Mouse (Mus musculus): Measurements from ENCODE around the gene Rnaset2b.
"Not testable (repeated sequence)": the region's sequence is repeated elsewhere in the genome, so short reads cannot be mapped to it uniquely, and the experiment has no call there.

Gene Rnaset2b

DNA sequence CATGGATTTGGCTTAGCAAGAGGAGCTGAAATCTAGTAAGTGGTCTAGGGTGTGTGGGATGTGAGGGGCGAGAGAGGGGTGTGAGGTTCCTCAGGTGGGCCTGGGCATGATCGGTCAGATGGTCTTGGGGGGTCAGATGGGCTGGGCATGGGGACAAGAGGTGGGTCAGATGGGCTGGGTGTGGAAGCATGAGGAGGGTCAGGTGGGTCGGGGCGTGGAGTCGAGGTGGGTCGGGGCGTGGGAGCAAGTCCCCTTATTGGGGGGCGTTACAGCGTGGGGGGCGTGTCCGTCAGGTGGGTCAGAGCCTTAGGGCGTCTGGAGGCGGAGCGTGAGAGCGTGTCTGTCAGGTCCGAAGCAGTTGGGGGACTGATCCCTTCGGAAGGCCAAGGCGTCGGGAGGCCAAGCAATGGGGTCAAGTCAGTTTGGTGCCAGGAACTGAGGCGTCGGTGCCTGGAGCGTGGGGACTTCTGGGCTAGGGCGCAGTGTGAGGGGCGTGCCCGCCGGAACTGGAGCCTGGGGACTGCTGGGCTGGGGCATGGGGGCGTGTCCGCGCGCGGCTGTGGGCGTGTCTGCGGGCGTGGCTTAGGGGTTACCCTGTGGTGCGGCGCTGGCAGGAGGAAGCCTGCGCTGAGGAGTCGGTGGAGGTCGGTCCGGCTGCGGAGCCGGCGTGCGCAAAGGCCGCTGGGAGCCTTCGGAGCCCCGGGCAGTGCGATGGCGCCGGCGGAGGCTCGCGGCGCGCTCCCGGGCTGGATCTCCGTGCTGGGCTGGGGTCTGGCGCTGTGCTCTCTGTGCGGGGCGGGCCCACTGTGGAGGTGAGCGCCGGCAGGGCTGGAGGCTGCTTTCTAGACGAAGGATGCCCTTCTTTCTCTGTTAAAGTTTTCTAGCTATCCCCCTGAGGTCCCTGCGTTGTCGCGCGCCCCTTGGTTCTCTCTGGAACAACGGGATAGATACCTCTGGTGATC, 8.1 kb downstream of the Rnaset2b start, which contains the start of gene Gm49721:
Gene Gm49721, plus strand, starts transcription at position 618 of the 962 bp plus-strand sequence.
- in situ Hi-C loops (cut with MboI, MseI): not testable (repeated sequence)

DNA sequence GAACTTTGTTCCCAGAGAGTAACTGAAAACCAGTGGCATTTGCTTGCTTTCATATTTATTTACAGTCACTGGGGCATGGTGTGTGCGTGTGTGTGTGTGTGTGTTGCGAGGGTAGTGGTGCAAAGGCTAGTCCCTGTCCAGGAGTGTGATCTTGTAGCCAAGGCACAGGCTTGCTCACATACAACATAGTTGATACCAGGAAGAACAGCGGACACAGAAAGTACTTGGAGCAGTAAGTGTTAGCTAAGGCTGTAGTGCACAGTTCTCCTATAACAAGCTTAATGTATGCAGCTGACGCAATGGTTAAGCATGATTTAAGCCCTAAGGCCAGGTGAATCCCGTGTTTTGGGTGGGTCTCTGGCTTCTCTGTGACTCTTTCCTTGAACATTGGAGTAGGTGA, 8.9 kb downstream of the Rnaset2b start:
- in situ Hi-C loops (cut with MboI, MseI): not testable (repeated sequence)

DNA sequence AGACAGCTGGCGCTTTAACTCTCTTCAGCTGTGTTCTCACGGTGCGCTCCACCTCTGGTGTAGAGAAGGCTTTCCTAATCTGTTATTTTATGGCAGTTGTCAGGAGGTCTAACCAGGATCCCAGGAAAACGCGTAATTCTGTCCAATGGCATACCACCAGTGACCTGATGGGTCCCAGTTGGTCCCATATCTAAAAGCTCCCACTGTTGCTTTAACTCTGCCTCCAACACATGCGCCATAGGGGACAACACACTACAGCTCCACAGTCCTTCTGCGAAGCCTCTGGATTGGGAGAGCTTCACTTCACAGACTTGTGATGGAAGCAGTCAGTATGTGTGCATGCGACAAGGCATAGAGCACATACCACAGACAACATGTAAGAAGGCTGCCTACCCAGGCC, 9.7 kb downstream of the Rnaset2b start:
- in situ Hi-C loops (cut with MboI, MseI): loop anchor here (5.0 kb wide), 1 partner anchor 1167 kb away; the partner anchor contains the start of genes Gm49673 and Rnaset2a

DNA sequence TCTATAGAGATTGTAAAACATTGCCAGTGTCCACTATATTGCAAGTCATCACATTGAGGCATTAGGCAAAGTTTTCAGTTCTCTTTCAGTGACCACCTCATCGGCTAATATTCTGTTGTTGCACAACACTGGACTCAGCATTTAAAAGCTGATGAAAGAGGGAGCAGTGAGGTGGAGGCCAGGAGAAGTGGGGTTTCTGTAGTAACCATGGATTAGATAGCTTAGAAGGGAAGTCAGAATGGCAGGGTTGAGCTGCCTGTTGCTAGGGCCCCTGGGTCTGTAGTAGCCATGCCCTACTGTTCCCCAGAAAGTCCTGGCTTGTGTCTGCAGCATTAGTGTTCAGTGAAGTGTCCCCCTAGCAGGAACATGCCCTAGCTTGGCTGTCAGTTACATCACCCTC, 15.7 kb downstream of the Rnaset2b start:
- in situ Hi-C loops (cut with MboI, MseI): not testable (repeated sequence)

DNA sequence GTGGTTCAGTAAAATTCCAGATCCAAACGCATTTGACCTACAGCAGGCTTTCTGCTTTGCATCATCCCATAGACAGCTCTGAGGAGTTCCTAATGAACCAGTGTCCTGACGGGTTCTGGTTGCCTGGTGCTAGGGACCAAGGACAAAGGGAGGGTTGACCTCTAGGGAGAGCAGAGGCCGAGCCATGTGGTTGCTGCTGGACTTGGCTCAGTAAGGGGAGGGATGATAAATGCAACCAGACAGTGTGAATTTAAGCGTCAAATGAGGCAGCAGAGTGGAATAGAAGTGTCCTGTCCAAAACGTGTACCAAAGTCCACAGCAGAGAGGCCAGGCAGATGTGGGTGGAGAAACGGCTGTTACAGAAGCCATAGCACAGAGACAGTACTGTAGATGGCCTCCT, 25.1 kb downstream of the Rnaset2b start:
- in situ Hi-C loops (cut with MboI, MseI): loop anchor here (5.0 kb wide), 1 partner anchor 1137 kb away; no protein-coding TSS in a partner anchor

DNA sequence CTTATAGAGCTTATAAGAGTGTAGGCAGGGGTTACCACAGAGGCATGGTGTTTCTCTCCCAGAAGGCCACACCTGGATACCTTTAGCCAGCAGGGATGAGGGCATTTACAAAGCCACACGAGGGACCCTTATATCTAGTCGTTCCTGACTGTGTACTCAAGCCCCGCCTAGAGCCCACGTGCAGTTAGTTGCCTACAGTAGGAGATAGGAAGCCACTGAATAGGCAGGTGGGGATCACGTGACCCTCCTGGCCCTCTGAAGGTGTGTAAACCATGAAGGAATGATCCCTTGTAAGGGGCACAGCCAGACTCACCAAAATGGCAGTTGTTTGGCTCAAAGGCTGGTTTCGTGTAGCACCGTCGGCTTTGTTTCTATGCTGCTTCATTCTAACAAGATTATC, 26.4 kb downstream of the Rnaset2b start:
- in situ Hi-C loops (cut with MboI, MseI): loop anchor here (5.0 kb wide), 1 partner anchor 1135 kb away; no protein-coding TSS in a partner anchor

DNA sequence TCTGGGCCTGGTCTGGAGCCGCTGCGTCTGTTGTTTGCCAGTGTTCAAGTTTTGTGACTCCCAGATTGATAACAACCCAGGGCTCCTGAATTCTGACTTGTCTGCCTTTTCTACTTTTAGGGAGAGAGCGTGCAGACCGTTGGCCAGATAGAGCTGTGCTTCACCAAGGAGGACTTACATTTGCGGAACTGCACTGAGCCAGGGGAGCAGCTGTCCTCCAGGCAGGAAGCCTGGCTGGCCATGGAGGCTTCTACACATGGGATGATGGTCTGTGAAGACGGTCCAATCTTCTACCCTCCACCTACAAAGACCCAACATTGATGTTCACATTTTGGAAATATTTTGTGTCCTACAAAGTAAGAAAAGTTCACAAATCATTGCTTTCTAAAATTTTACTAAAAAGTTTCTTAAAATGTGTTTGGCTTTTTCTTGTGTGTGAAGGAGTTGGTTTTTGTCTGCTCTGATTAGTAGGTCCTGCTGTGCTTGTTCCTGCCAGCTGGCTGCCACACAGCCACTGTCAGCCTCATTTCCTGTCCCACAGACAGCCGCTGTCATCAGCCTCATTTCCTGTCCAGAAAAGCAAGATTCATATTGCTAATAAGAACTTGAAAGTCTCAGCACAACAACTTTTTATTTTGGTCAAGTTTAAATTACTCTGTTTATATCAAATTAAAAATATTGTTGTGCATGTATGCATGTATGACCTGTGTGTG, 27.5 kb downstream of the Rnaset2b start:
- in situ Hi-C loops (cut with MboI, MseI): loop anchor here (5.0 kb wide), 1 partner anchor 1134 kb away; no protein-coding TSS in a partner anchor

DNA sequence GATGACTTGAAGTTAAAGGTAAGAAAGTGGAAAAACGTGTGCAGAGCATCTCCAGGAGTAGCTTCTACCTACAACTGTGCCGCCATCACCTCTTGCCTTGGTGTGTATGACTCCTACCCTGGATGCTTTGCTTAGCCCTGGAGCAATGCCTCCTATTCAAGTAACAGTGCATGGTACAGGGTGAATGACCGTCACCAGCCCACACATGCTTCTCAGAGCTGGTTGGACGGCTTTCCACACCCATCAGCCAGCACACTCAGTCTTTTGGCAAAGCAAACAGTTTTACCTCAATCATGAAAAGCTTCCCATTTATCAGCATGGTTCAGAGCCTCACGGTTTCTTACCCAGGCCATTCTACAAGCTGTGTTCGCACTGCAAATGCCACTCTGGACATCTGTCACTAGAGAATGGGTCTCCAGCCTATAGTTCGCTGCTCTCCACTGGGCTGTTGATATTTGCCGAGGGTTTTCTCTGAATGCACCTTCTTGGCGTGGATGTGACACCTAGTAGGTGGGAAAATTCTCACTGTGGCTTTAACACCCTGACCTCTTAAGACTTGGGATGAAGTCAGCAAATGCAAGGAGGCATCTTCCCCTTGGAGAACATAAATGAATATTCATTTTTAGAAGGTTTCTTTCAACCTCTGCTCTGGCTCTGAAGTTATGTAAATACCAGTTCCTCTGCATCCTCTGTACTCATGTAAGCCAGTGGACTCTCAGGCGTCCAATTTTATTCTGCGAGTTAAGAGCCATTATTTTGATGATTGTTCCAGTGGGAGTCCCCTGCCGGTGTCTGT, 31.6 kb downstream of the Rnaset2b start:
- in situ Hi-C loops (cut with MboI, MseI): not testable (repeated sequence)

DNA sequence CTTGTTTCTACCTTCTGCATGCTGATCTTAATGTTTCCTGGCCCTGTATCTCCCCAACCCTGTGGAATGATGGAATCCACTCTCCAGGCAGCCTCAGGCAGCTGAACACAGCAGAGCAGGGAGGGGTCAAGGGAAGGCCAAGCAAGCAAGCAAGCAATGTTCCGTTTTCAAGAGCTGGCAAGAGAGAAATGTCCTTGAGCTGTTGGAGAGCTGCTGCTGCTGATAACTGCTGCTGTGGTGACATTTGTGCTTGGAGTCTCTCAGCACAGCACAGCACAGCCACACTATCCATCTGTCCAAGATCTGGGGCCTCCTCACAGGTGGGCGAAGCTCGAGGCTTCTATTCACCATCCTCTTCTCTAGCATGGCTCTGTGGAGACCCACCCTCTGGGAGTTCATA, 33.0 kb downstream of the Rnaset2b start:
- in situ Hi-C loops (cut with MboI, MseI): not testable (repeated sequence)

DNA sequence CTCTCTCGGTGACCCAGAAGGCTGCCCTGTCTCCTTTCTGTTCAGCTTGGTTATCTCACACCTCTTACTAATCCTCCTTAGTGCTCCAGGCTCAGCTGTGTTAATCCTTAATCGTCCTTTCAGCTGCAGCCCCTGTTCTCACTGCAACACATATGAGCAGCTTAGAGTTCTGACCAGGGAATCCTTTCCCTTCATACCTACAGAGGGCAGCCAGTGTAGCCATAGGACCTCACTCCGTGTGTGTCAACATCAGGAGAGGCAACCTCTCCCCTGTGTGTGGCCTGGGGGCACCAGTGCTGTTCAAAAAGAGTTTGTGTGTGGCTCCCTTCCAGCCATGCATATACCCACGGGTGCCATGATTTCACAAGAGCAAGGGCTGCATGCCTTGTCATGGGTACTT, 35.2 kb downstream of the Rnaset2b start:
- in situ Hi-C loops (cut with MboI, MseI): not testable (repeated sequence)

DNA sequence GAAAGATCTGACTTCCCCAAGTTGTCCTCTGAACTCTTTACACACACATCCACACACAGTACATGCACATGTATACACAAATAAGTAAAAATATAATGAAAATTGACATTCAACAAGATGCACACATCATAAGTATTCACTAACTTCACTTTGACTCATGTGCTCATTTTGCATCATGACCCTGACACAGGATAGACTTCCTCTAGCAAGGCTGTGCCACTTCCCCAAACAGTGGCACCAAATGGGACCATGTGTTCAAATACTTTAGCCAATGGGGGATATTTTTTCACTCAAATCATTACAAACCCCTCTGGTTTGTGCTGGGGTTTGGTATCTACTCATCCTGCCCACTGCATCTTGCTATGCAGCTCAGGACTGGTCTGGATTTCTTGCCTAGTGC, 38.5 kb downstream of the Rnaset2b start:
- in situ Hi-C loops (cut with MboI, MseI): not testable (repeated sequence)

DNA sequence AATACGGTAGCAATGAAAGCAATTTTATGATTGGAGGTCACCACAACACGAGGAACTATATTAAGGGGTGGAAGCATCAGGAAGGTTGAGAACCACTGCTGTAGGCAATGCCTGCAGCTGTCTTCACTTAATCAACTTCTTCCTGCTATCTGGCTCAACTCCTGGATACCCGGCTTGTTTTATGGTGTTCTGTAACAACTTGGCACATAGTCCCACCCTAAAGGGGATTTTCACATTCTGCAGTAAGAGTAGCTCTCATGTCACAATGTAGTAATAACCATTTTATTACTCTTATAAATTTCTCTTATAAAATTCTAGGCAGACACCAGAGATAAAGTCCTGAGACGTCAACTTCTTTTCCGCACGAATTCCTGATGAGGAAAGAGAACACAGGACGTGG, 39.0 kb downstream of the Rnaset2b start:
- in situ Hi-C loops (cut with MboI, MseI): not testable (repeated sequence)

DNA sequence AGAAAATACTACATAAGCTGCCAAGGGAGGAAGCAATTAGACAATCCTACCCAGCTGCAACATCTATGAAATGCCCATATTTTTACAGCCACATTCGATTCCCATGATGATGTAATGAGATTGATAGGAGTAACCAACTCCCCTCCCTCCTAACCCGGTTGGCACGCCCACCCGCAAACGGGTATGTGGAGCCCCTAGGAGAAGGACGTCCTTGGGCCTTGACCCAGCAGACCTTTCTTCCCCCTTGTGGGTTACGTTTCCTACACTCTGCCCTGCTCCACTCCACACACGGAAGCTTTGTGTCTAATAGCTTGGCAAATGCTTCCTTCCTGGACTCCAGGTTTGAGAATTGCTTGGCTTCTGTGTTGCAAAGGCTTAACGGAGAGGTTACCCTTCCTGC, 39.5 kb downstream of the Rnaset2b start:
- in situ Hi-C loops (cut with MboI, MseI): not testable (repeated sequence)

DNA sequence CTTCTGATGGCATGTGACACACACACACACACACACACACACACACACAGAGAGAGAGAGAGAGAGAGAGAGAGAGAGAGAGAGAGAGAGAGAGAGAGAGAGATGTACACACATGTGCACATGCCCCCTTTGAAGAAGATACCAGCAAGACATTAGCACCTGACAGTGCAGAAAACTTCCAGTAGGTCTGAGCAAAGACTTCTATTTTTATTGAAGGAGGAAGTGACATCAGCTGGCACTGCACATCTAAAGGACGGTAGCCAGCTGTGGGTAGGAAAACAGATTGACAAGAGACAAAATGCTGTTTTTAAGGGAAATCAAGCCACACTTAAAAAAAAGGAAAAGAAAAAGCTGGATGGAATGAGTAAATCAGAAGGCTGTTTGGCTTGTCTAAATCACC, 43.8 kb downstream of the Rnaset2b start:
- in situ Hi-C loops (cut with MboI, MseI): not testable (repeated sequence)

DNA sequence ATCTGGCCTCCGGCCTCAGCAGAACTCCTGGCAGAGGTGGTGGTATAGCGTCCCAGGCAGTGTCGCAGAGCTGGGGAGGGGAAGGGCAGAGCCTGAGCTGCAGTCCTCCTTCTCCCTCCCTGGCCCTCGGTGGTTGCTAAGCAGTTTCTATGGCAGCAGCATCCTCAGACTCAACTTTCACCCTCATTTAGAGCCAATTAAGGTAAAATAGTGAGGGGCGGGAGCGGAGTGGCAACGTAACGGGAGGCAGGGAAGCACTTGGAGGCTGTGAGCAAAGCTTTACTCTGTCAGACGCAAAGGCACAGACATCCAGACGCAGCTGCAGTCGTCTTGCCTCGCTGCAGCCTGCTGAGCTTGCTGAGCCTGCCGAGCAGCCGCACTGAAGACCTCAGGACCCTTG, 54.8 kb downstream of the Rnaset2b start, which contains the start of gene Gm1604a:
Gene Gm1604a, plus strand, starts transcription at position 312 of the 400 bp plus-strand sequence.
- in situ Hi-C loops (cut with MboI, MseI): not testable (repeated sequence)

DNA sequence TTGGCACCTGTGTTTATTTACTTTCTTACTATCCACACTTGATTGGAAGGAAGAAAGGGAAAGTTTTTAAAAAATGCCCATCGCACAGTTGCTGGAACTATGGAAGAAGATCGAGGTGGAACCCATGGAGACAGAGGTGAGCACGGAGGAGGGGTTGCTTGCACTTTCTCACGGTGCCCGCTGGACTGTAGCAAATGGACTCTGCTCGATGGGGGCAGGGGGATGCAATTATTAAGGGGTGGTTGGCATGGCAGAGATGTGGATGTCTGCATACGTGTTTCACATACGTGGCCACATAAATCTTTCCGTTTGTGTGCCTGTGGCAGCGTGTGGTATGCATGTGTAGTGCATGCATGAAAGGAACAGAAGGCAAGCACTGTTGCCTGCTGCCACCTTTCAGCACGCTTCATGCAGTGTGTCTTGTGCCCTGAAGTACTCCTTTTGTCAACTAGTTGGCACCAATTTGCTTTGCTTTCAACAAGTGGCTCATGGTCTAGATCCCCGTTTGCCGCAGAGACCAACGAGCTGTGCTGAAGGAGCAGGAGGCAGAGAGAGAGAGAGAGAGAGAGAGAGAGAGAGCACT, 55.4 kb downstream of the Rnaset2b start:
- in situ Hi-C loops (cut with MboI, MseI): not testable (repeated sequence)

DNA sequence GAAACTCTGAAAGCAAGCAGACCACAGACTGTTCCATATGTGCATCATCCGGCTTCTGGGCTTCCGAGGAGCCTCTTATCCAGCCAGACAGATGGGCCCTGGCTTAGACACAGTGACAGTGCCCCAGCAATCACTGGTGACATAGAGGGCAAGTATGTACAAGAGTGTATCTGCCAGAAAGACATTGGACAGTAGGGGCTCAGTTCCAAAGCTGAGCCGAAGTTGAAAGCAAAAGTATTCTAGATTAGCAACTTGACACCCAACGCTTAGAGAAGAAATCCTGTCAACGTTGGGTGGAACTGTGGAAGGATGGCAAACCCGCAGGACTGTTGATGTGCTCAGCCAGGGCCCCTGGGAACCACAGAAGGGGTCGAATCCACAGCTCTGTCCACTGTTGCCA, 59.8 kb downstream of the Rnaset2b start:
- in situ Hi-C loops (cut with MboI, MseI): loop anchor here (10.0 kb wide), 1 partner anchor 1065 kb away; no protein-coding TSS in a partner anchor

DNA sequence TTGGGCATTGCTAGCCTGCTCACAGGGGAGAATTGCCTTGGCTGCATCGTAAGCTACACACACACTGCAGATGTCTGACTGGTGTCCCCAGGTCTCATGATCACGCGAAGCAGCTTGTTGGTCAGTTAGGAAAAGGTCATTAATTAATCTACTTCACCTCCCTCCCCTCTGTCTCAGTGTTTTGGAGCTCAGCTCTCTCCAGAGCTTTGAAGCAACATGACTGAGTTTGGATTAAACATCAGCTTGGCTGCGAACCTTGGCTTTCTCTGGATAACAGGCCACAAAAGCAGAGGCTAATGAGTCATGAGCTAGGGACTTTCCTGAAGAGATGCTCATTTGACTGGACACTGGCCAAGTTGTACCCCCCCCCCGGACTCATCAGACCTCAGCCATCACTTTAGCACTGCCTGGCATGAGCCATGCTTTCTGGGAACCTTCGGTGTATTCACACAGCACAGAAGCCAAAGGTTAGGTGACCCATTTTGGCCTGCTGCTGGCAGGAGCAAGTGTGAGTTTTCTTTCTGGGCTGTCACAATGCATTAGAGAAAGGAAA, 60.3 kb downstream of the Rnaset2b start:
- in situ Hi-C loops (cut with MboI, MseI): loop anchor here (10.0 kb wide), 1 partner anchor 1064 kb away; no protein-coding TSS in a partner anchor

DNA sequence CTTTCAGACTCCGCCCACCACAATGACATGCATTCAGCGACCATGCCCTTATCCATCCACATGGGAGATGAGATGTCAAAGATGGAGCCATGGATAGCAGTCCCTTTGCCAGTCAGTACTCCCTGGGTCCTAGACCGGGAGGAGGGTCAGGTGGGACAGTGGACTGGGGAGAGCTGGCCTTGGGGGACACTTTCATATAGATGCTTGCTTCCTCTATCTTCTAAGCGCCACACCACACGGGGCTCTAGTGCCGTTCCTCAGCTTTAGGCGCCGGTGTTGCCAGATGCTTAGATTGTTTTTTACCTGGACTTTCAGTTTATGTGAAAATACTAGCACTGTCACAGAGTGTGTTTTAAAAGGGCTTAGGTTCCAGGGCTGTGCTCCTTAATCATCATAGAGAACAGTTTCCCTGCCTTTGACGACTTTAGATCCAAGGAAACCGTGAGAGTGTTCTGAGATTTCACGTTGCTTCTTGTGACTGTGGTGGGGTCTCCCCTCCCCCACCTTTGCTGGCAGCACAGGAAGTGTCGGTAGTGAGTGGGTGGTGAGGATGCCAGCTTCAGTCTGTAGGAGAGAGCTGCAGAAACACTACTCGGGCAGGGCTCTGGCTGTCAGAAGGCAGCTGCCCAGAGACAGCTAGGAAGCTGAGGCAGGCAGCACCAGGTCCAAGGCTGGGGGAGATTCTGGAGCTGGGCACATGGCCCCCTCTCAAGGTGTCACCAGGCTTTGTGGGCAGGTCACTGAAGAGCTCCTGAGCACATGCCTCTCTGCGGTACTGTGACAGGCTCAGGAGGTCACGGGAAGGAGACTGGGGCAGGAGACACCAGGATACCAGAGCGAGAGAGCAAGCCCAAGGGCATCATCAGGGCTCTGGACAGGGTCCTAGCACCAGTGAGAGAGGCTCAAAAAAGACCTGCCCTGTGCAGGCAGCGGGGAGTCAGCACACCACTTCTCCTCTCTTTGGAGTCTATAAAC, 63.0 kb downstream of the Rnaset2b start:
- in situ Hi-C loops (cut with MboI, MseI): loop anchor here (10.0 kb wide), 1 partner anchor 1061 kb away; no protein-coding TSS in a partner anchor
